Mouse (Mus musculus): ENCODE data around the gene Syngr4. TPM values are rescaled to one million over a fixed set of nuclear protein-coding genes. Genes with fewer than 3 reads are reported as not detected.

The Syngr4 gene
- total RNA-seq (2023), result not detected

GRCm38 (mm10) chr7:45896517-45897257, at the start of gene Syngr4, which contains the start of gene Tmem143:
Syngr4 (minus strand) TSS chr7:45896714.
Tmem143 (plus strand) TSS chr7:45896941.

GRCm38 (mm10) chr7:45923762-45924428, 27.4 kb upstream of the Syngr4 start, which contains the start of gene Ccdc114:
Ccdc114 (plus strand) TSS chr7:45924072.

GRCm38 (mm10) chr7:45921242-45921621, 24.7 kb upstream of the Syngr4 start, which contains the start of gene Emp3:
Emp3 (minus strand) TSS chr7:45921404.

GRCm38 (mm10) chr7:45878278-45878677, 18.2 kb downstream of the Syngr4 start, which contains the start of gene Grin2d:
Grin2d (minus strand) TSS chr7:45878378.

GRCm38 (mm10) chr7:45872624-45873023, 23.9 kb downstream of the Syngr4 start, which contains the start of gene Kdelr1:
Kdelr1 (plus strand) TSS chr7:45872772.

Other genes with a start within 250 kb of the Syngr4 start
- not detected for gene Fut2, start 230.3 kb downstream of the Syngr4 start, total RNA-seq (2023)
- not detected for gene Ntn5, start 212.7 kb downstream of the Syngr4 start, total RNA-seq (2023)
- gene Sec1, start 202.3 kb downstream of the Syngr4 start, total RNA-seq (2023), result not detected
- 5.0 TPM for gene Car11, start 196.9 kb downstream of the Syngr4 start, total RNA-seq (2023)
- 34.2 TPM for gene Dbp, start 191.6 kb downstream of the Syngr4 start, total RNA-seq (2023)
- 3,071 TPM for gene Rpl18, start 181.3 kb downstream of the Syngr4 start, total RNA-seq (2023)
- gene Sphk2, start 178.7 kb downstream of the Syngr4 start, total RNA-seq (2023), result 30.4 TPM
- 3.1 TPM for gene Fam83e, start 175.5 kb downstream of the Syngr4 start, total RNA-seq (2023)
- gene Spaca4, start 170.9 kb downstream of the Syngr4 start, total RNA-seq (2023), result not detected
- gene Lmtk3, start 113.0 kb downstream of the Syngr4 start, total RNA-seq (2023), result 1.1 TPM
- gene Sult2b1, start 112.0 kb downstream of the Syngr4 start, total RNA-seq (2023), result 3.8 TPM
- gene Cyth2, start 82.1 kb downstream of the Syngr4 start, total RNA-seq (2023), result 119 TPM
- 3.9 TPM for gene Kcnj14, start 71.9 kb downstream of the Syngr4 start, total RNA-seq (2023)
- gene Grwd1, start 65.8 kb downstream of the Syngr4 start, total RNA-seq (2023), result 37.0 TPM
- gene Kdelr1, start 23.9 kb downstream of the Syngr4 start, total RNA-seq (2023), result 60.4 TPM
- 0.43 TPM for gene Grin2d, start 18.3 kb downstream of the Syngr4 start, total RNA-seq (2023)
- gene Tmem143, start 227 bp upstream of the Syngr4 start, total RNA-seq (2023), result 8.9 TPM
- gene Emp3, start 24.7 kb upstream of the Syngr4 start, total RNA-seq (2023), result 353 TPM
- gene Ccdc114, start 27.4 kb upstream of the Syngr4 start, total RNA-seq (2023), result 1.7 TPM
- not detected for gene Abcc6, start 133.6 kb upstream of the Syngr4 start, total RNA-seq (2023)
- gene Nomo1, start 137.0 kb upstream of the Syngr4 start, total RNA-seq (2023), result 42.7 TPM
- gene Kcnj11, start 204.1 kb upstream of the Syngr4 start, total RNA-seq (2023), result not detected